Mouse (Mus musculus) testis, adult 2 months (tissue): ENCODE measurements around the gene Ccdc85b. TPM values are rescaled to one million over a fixed set of nuclear protein-coding genes. Genes with fewer than 3 reads are reported as not detected.

ENCODE experiments used
- H3K27ac ChIP-seq: fragments of 200-500 bp; 2 replicates; pipeline ENCODE4 v1.5.1; 2012; ENCODE audit warnings: low read depth, low read length; ENCODE audit not compliant: control insufficient read depth, insufficient read depth
- H3K27me3 ChIP-seq: fragments of 200-500 bp; 2 replicates; pipeline ENCODE4 v1.6.1; 2012; ENCODE audit warnings: mild to moderate bottlenecking, low read length, moderate library complexity; ENCODE audit not compliant: control insufficient read depth, insufficient read depth
- H3K36me3 ChIP-seq: fragments of 200-500 bp; 2 replicates; pipeline ENCODE4 v1.6.1; 2012; ENCODE audit warnings: mild to moderate bottlenecking, low read length; ENCODE audit not compliant: control insufficient read depth, insufficient read depth
- H3K4me1 ChIP-seq: fragments of 200-500 bp; 2 replicates; pipeline ENCODE4 v1.6.1; 2012; ENCODE audit warnings: low read length; ENCODE audit not compliant: control insufficient read depth, insufficient read depth
- H3K4me3 ChIP-seq: fragments of 200-500 bp; 2 replicates; pipeline ENCODE4 v1.5.1; 2012; ENCODE audit warnings: low read depth, mild to moderate bottlenecking, low read length, moderate library complexity, mixed read lengths; ENCODE audit not compliant: control insufficient read depth
- CTCF ChIP-seq: fragments of 200-500 bp; IDR thresholded peaks from 2 replicates; pipeline ENCODE4 v1.5.1; 2012; ENCODE audit warnings: low read depth, mild to moderate bottlenecking, inconsistent platforms, low read length, moderate library complexity; ENCODE audit not compliant: control insufficient read depth, insufficient read depth, insufficient replicate concordance
- POLR2A ChIP-seq: fragments of 200-500 bp; IDR thresholded peaks from 2 replicates; pipeline ENCODE4 v1.6.1; 2012; ENCODE audit warnings: low read depth, mild to moderate bottlenecking, inconsistent platforms, low read length, moderate library complexity; ENCODE audit not compliant: control insufficient read depth
- polyA plus RNA-seq: library from polyadenylated mRNA; depleted of rRNA; stranded (reverse); fragments of >200 nt; gene quantifications from 2 replicates; pipeline ENCODE4 v1.2.3, GENCODE M21; 2012

The Ccdc85b gene
- polyA plus RNA-seq, 1 experiment, result 0.65 TPM

DNA sequence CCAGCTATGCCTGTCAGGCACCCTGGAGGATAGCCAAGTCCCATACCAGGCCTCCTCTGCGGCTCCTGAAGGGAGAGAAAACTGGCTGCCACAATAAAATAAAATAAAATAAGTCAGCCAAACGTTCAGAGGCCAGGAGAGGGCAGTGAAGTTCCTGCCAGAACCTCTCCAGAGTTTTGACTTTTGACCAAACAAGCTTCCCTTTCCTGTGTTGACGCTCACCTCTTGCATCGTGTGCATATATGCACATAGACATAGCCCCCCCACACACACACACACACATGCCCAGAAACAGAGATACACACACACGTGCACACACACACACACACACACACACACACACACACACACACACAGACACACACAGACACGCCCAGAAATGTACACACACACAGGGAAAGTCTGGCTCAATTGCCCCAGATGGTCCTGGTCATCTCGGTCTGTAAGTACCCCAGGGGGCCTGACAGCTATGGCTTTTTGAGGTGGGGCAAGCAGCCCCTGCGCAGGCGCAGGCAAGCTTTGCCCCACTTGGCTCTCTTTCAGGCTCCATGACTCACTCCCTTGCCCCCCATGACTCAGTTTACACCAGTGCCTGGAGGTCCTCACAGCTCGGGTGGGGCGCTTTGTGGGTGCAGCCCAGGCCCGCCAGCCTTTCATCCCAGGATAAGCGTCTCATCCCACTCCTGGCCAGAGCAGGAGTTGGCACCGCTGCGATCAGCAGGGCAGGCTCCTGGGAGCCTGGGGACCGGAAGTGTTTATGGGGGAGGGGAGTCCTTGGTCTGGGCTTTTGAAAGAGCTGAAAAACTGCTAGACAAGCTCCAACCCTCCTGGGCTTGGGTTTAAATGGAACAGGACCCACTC is 24.5 kb downstream of the Ccdc85b start:
- no peak overlapping the region for H3K4me3 ChIP-seq
- 0 out of 2 replicates have a peak overlapping the region, but pooled peaks have one; percentile 26 for H3K27ac ChIP-seq
- H3K4me1 ChIP-seq, result peaks cover 6% of the 10 kb centered on the region
- no peaks in the 10 kb centered on the region for H3K36me3 ChIP-seq
- TF ChIP-seq CTCF, result no peak
- no peaks in the 10 kb centered on the region for H3K27me3 ChIP-seq

DNA sequence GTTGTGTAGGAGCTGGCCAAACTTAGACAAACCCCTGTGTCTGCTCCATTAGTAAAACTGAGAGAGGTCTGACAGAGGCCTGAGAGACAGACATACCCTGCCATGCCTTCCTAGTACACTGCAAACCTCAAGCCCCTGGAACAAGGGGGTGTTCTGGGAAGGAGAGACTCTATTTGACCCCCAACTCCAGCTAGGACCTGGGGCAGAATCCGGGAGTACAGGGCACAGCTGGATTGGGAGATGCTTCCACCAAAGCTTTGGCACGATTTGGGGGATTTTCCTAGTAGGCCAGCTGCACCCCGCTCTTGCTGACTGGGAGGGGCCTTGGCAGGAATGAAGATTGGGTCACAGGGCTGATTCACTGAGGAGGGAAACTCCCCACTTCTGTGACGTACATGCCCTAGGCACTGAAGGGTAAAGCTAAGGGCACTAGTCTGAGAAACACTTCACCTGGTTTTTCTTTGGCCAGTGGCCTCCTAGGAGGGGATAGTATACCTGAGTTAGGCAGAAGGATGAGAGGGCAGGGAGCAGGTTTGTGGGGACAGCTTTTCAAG is 25.7 kb downstream of the Ccdc85b start:
- H3K36me3 ChIP-seq, result no peaks in the 10 kb centered on the region
- TF ChIP-seq POLR2A, result no peak
- TF ChIP-seq CTCF, result no peak

DNA sequence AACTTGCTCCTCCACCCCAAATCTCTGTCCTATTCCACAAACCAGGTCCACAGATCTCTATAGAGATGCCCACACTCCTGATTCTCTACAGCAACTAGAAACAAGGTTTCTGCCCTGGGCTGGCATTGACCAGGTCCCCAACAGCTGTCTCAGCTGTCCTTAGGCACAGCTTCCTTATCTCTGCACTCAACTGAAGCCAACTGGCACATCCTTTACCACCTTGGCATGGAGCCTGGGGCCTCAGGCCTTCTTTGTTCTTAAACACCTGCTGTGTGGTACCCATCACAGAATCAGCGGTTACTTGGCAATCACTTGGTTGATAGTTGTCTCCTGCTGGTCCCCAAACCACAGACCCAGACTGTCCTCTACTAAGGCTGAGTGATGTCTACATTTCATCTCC is 27.3 kb downstream of the Ccdc85b start:
- no peak overlapping the region for H3K27ac ChIP-seq
- no peaks in the 10 kb centered on the region; the same call in 1 of the 2 replicates for H3K36me3 ChIP-seq
- TF ChIP-seq CTCF (no peak), POLR2A (no peak)
- H3K4me3 ChIP-seq, result no peak overlapping the region
- H3K4me1 ChIP-seq, result peaks cover 17% of the 10 kb centered on the region
- H3K27me3 ChIP-seq, result no peaks in the 10 kb centered on the region

More for the DNA sequence above, 25.7 kb downstream of the Ccdc85b start:
- Histone ChIP-seq H3K4me3 (no peak overlapping the region), H3K4me1 (peaks cover 6% of the 10 kb centered on the region), H3K27ac (no peak overlapping the region), H3K27me3 (no peaks in the 10 kb centered on the region)

DNA sequence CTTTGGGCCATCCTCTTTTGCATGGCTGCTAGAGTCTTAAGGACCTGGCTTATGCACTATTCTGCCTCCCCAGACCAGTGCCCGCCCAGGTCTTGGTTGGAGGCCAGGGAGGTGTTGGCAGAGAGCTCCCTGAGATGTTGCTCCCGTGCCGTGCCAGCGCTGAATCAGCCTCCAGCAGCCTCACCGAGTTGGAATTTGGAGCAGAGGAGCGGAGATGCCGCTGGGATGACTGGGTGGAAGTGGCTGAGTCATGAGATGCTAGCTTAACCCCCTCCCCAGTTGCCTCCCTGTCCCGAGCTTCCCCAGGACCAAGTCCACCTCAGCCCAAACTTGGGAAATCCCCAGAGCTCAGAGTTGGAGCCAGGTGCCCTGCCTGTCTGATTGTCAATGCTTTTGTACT is 27.9 kb downstream of the Ccdc85b start:
- peaks cover 17% of the 10 kb centered on the region for H3K4me1 ChIP-seq
- H3K27ac ChIP-seq, result no peak overlapping the region
- no peaks in the 10 kb centered on the region; the same call in 1 of the 2 replicates for H3K36me3 ChIP-seq
- H3K4me3 ChIP-seq, result no peak overlapping the region
- no peak for TF ChIP-seq CTCF
- no peak for TF ChIP-seq POLR2A
- no peaks in the 10 kb centered on the region for H3K27me3 ChIP-seq

DNA sequence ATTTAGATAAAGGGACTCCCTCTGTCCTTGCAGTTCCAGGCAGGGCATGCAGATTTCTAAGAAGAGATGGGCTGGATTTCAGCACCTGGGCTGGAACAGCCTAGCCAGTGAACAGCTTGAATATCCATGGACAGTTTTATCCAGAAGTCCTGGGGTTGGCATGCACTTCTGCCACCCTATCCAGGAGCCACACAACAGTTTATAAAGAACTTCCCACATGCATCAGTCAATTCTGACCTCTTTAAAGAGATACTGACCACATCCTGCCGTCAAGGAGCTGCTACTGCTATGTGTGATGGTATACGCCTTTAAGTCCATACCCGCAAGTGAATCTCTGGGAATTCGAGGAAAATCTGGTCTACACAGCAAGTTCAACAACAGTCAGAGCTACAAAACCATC is 28.5 kb downstream of the Ccdc85b start:
- TF ChIP-seq POLR2A (no peak), CTCF (no peak)
- no peaks in the 10 kb centered on the region for H3K27me3 ChIP-seq
- H3K4me3 ChIP-seq, result no peak overlapping the region
- no peak overlapping the region for H3K27ac ChIP-seq
- peaks cover 17% of the 10 kb centered on the region for H3K4me1 ChIP-seq
- H3K36me3 ChIP-seq, result no peaks in the 10 kb centered on the region; the same call in 1 of the 2 replicates

DNA sequence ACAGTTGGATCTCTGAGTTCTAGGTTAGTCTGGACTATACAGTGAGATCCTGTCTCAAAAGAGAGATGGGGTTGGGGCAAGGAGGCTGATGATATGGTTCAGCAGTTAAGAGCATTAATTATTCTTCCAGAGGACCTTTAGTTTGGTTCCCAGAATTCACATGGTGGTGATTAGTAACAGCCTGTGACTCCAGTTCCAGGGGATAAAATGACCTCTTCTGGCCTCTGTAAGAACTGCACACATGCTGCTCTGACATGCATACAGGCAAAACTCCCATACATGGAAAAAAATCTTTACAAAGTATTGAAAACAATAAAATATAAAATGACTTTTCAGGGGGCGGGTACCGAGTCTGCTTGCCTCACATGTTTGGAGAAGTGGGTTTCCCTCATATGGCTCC is 29.6 kb downstream of the Ccdc85b start:
- no peak for TF ChIP-seq POLR2A
- TF ChIP-seq CTCF, result no peak
- no peaks in the 10 kb centered on the region for H3K27me3 ChIP-seq
- H3K4me1 ChIP-seq, result peaks cover 21% of the 10 kb centered on the region
- H3K36me3 ChIP-seq, result no peaks in the 10 kb centered on the region; the same call in 1 of the 2 replicates
- H3K27ac ChIP-seq, result no peak overlapping the region
- no peak overlapping the region for H3K4me3 ChIP-seq

DNA sequence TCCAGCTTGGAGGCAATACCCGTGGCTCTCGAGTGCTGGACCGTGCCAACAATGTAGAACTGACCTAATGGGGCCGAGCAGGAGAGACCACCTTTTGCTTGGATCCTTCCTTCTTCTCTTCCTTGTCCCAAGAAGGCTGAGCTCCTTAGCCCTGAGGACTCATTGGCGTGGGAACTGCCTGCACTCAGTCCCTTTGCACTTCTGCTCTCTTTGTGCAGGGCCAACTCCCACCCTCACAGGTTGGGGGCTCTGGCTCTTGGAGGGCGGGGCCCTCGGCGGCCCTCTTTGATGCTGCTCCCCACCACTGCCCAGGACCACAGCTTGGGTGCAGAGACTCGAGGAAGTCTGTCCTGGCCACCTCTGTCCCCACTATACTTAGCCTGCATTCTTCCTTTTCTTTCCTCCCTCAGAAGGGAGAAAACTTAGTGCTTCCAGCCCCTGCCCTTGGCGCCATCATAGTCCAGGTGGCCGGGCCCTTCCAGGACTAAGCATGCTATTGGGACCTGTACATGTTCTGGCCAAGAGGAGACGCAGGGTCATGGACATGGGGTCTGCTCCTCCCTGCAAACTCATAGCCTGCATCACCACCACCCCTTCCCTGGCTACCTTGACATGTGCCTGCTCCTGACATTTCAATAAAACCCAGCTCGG is 30.9 kb downstream of the Ccdc85b start:
- Histone ChIP-seq H3K27me3 (no peaks in the 10 kb centered on the region), H3K36me3 (peaks cover 2% of the 10 kb centered on the region), H3K27ac (no peak overlapping the region), H3K4me3 (no peak overlapping the region), H3K4me1 (peaks cover 24% of the 10 kb centered on the region)
- no peak for TF ChIP-seq CTCF
- TF ChIP-seq POLR2A, result no peak
